Mouse (Mus musculus): Measurements from ENCODE around the gene Ncln.

Gene Ncln

GRCm38 (mm10) chr10:81513798-81514197 lies 17.6 kb upstream of the Ncln start:
- peak in 1 of 2 experiments; percentile 42 for DNase-seq

- no peak for DNase-seq
Observed at GRCm38 (mm10) chr10:81510246-81510810, 14.1 kb upstream of the Ncln start.

GRCm38 (mm10) chr10:81507691-81508489 lies 11.7 kb upstream of the Ncln start:
- no peak for DNase-seq

GRCm38 (mm10) chr10:81507095-81507494 lies 10.9 kb upstream of the Ncln start:
- no peak for DNase-seq

- DNase-seq = peak in 1 of 2 experiments; percentile 39
Observed at GRCm38 (mm10) chr10:81505016-81505664, 8.9 kb upstream of the Ncln start.

GRCm38 (mm10) chr10:81502658-81503057 lies 6.5 kb upstream of the Ncln start:
- DNase-seq = peak; percentile 96 to 97

GRCm38 (mm10) chr10:81501863-81502262 lies 5.7 kb upstream of the Ncln start:
- no peak for DNase-seq

- no peak for DNase-seq
Observed at GRCm38 (mm10) chr10:81500032-81500431, 3.8 kb upstream of the Ncln start, which contains the start of gene S1pr4. Gene S1pr4 (minus strand): TSS chr10:81500132.

- peak; percentile 78 to 81 for DNase-seq
Observed at GRCm38 (mm10) chr10:81499250-81499901, 3.2 kb upstream of the Ncln start.

GRCm38 (mm10) chr10:81498316-81499249 lies 2.4 kb upstream of the Ncln start:
- peak; percentile 49 to 54 for DNase-seq

- DNase-seq = peak; percentile 54 to 61
Observed at GRCm38 (mm10) chr10:81497401-81498270, 1.4 kb upstream of the Ncln start.

- no peak for DNase-seq
Observed at GRCm38 (mm10) chr10:81496969-81497368, 777 bp upstream of the Ncln start.

GRCm38 (mm10) chr10:81495616-81496263 lies 452 bp downstream of the Ncln start:
- DNase-seq = no peak

- no peak for DNase-seq
Observed at GRCm38 (mm10) chr10:81495151-81495550, 1.0 kb downstream of the Ncln start.

- DNase-seq = no peak
Observed at GRCm38 (mm10) chr10:81494260-81495041, 1.7 kb downstream of the Ncln start.

- DNase-seq = peak; percentile 53 to 56
Observed at GRCm38 (mm10) chr10:81493601-81494220, 2.5 kb downstream of the Ncln start.

GRCm38 (mm10) chr10:81492606-81493240 lies 3.5 kb downstream of the Ncln start:
- no peak for DNase-seq

GRCm38 (mm10) chr10:81491018-81491417 lies 5.2 kb downstream of the Ncln start:
- no peak for DNase-seq

- DNase-seq = no peak
Observed at GRCm38 (mm10) chr10:81489941-81490340, 6.3 kb downstream of the Ncln start.

Measured in B cell, adult 2 months (primary cell).